Mouse (Mus musculus) liver, embryonic 14.5 days (tissue): ENCODE data around the gene Orai1.

ENCODE experiments used
- CTCF ChIP-seq: IDR thresholded peaks from 2 replicates; pipeline ENCODE4 v1.5.1; 2016; ENCODE audit warnings: antibody characterized with exemption, low read depth, control low read depth
- EP300 ChIP-seq: IDR thresholded peaks from 2 replicates; pipeline ENCODE4 v1.6.1; 2016; ENCODE audit warnings: antibody characterized with exemption, low read depth

GRCm38 (mm10) chr5:123000901-123001300, 14.0 kb upstream of the Orai1 start:
- TF ChIP-seq CTCF (no peak), EP300 (no peak)
